Mouse (Mus musculus) kidney, postnatal 0 days (tissue): ENCODE measurements around the gene Slc51a. TPM values are rescaled to one million over a fixed set of nuclear protein-coding genes. Genes with fewer than 3 reads are reported as not detected.

ENCODE experiments used
- ATAC-seq: fragments of 200-750 bp; cut with Nextera tagmentation; replicated peaks from 2 replicates; pipeline ENCODE4 v1.8.0; 2017; ENCODE audit warnings: low read depth, moderate number of reproducible peaks, moderate TSS enrichment, moderate library complexity; ENCODE audit not compliant: low FRiP score
- DNase-seq: peaks from one replicate; pipeline ENCODE4 v3.0.0-alpha.2; 2016; ENCODE audit warnings: low spot score
- H3K27ac ChIP-seq: fragments of 300-500 bp; sonication (generic); 2 replicates; pipeline ENCODE4 v1.5.1; 2014; ENCODE audit warnings: mild to moderate bottlenecking
- H3K27me3 ChIP-seq: fragments of 300-500 bp; sonication (generic); 2 replicates; pipeline ENCODE4 v1.6.1; 2014; ENCODE audit warnings: low read length, mixed read lengths; ENCODE audit not compliant: insufficient read depth
- H3K36me3 ChIP-seq: fragments of 300-500 bp; sonication (generic); 2 replicates; pipeline ENCODE4 v1.6.1; 2014; ENCODE audit warnings: low read length, mixed read lengths; ENCODE audit not compliant: insufficient read depth
- H3K4me1 ChIP-seq: fragments of 300-500 bp; sonication (generic); replicated peaks from 2 replicates; pipeline ENCODE4 v1.6.1; 2014; ENCODE audit warnings: antibody characterized with exemption, low read length, mixed read lengths; ENCODE audit not compliant: insufficient read depth
- H3K4me2 ChIP-seq: fragments of 300-500 bp; sonication (generic); 2 replicates; pipeline ENCODE4 v1.6.1; 2014; ENCODE audit warnings: mild to moderate bottlenecking, low read length, moderate library complexity, mixed read lengths
- H3K4me3 ChIP-seq: fragments of 300-500 bp; sonication (generic); replicated peaks from 2 replicates; pipeline ENCODE4 v1.5.1; 2014; ENCODE audit warnings: low read depth, low read length
- H3K9ac ChIP-seq: fragments of 300-500 bp; sonication (generic); 2 replicates; pipeline ENCODE4 v1.6.1; 2014; ENCODE audit warnings: low read depth, low read length
- H3K9me3 ChIP-seq: fragments of 300-500 bp; sonication (generic); replicated peaks from 2 replicates; pipeline ENCODE4 v1.6.1; 2016; ENCODE audit warnings: low read length, inconsistent platforms, mixed read lengths
- CTCF ChIP-seq: IDR thresholded peaks from 2 replicates; pipeline ENCODE4 v1.5.1; 2016; ENCODE audit warnings: antibody characterized with exemption, low read depth, mild to moderate bottlenecking, moderate library complexity
- WGBS: fragments of 180-500 bp; shearing (Covaris S2); extraction: QIAGEN DNeasy Blood & Tissue Kit; methylation state at CpG from one replicate; pipeline ENCODE4 v1.1.7; 2014; 5-methylcytosine and 5-hydroxymethylcytosine counted together
- polyA plus RNA-seq: library from polyadenylated mRNA; unstranded; fragments of >200 nt; fragmentation: Nextera tagmentation; extraction: Ambion mirVana; gene quantifications from 2 replicates; pipeline ENCODE4 v1.2.1, GENCODE M21; 2015

Gene Slc51a
- polyA plus RNA-seq, 1 experiment from 2014 or later, result 4.3 TPM

DNA sequence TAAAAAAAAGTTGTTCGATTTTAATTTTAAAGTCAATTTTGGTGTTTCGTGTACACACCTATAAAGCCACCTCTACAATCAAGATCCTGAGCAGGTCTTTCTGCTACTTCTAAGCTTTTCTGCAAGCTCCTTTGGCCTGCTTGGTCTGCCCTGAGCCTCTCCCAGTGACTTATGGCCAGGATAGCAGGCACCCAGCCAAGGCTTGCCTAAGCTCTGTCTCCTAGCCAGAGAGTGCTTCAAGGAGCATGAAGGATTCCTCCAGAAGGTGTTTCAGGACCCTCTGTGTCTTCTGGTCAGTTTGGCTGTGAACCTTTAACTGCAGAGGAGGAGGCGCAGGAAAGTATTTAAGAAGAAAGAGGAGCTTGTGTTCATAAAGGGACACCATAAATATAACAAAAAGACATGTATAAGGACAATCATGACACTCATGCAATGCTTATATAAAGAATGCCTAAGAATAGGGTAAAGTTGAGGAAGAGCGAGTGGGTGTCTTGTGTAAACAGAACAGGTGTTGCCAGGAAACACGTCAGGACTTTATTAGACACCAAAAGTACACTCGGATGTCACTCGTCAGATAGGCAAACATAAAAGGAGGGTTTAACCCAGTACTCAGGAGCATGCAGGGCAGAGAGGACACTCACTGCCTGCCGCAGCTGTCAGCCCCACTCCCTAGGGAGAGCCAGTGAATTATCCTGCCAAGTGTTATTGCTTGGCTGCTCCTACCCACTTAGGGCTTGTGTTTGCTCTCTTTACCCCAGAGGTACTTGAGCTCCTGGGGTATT is 36.0 kb upstream of the Slc51a start:
- Histone ChIP-seq H3K9me3 (no peaks in the 10 kb centered on the region), H3K27ac (no peak overlapping the region), H3K4me3 (no peak overlapping the region), H3K27me3 (no peaks in the 10 kb centered on the region), H3K4me1 (no peaks in the 10 kb centered on the region), H3K9ac (no peak overlapping the region), H3K36me3 (no peaks in the 10 kb centered on the region), H3K4me2 (no peak overlapping the region)
- no peak for DNase-seq
- TF ChIP-seq CTCF, result no peak
- 42% methylated on average over 8 of the region's 8 CpGs for WGBS
- no peak for ATAC-seq

- no peaks in the 10 kb centered on the region for H3K36me3 ChIP-seq
- no peak overlapping the region for H3K27ac ChIP-seq
- no peaks in the 10 kb centered on the region for H3K27me3 ChIP-seq
- no peak overlapping the region for H3K4me3 ChIP-seq
- no peak overlapping the region for H3K9ac ChIP-seq
- ATAC-seq, result no peak
- no peak for DNase-seq
- TF ChIP-seq CTCF, result no peak
- no peak overlapping the region for H3K4me2 ChIP-seq
- H3K4me1 ChIP-seq, result no peaks in the 10 kb centered on the region
- WGBS, result 75% methylated on average over 6 of the region's 6 CpGs
- no peaks in the 10 kb centered on the region for H3K9me3 ChIP-seq
These were observed 35.0 kb upstream of the Slc51a start for GRCm38 (mm10) chr16:32522578-32523194.

GRCm38 (mm10) chr16:32520372-32520748 is 32.7 kb upstream of the Slc51a start:
- Histone ChIP-seq H3K4me3 (no peak overlapping the region), H3K27ac (no peak overlapping the region), H3K9ac (no peak overlapping the region), H3K4me1 (no peaks in the 10 kb centered on the region; the same call in 1 of the 2 replicates), H3K9me3 (no peaks in the 10 kb centered on the region), H3K36me3 (no peaks in the 10 kb centered on the region), H3K4me2 (no peak overlapping the region), H3K27me3 (no peaks in the 10 kb centered on the region)
- no peak for DNase-seq
- TF ChIP-seq CTCF, result no peak
- no peak for ATAC-seq
- 59% methylated on average over 9 of the region's 9 CpGs for WGBS

GRCm38 (mm10) chr16:32519656-32520371 is 32.1 kb upstream of the Slc51a start:
- H3K9me3 ChIP-seq, result no peaks in the 10 kb centered on the region
- no peak overlapping the region for H3K9ac ChIP-seq
- no peak overlapping the region for H3K27ac ChIP-seq
- H3K4me3 ChIP-seq, result no peak overlapping the region
- no peak for TF ChIP-seq CTCF
- no peak for ATAC-seq
- WGBS, result 78% methylated on average over 15 of the region's 15 CpGs
- no peaks in the 10 kb centered on the region for H3K36me3 ChIP-seq
- H3K4me1 ChIP-seq, result no peaks in the 10 kb centered on the region; the same call in 1 of the 2 replicates
- no peak overlapping the region for H3K4me2 ChIP-seq
- no peaks in the 10 kb centered on the region for H3K27me3 ChIP-seq
- DNase-seq, result no peak

GRCm38 (mm10) chr16:32517785-32518481 is 30.3 kb upstream of the Slc51a start:
- Histone ChIP-seq H3K4me3 (no peak overlapping the region), H3K36me3 (no peaks in the 10 kb centered on the region), H3K9ac (no peak overlapping the region), H3K27me3 (no peaks in the 10 kb centered on the region), H3K27ac (no peak overlapping the region), H3K4me2 (no peak overlapping the region), H3K4me1 (no peaks in the 10 kb centered on the region; the same call in 1 of the 2 replicates), H3K9me3 (no peaks in the 10 kb centered on the region)
- DNase-seq (no peak), ATAC-seq (no peak)
- WGBS, result 89% methylated on average over 12 of the region's 12 CpGs
- TF ChIP-seq CTCF, result no peak
